Mouse (Mus musculus): ENCODE results near the gene Itsn1. TPM values are rescaled to one million over a fixed set of nuclear protein-coding genes. Genes with fewer than 3 reads are reported as not detected.

Itsn1 gene
- polyA plus RNA-seq, 1 experiment from 2014 or later, result 60.7 TPM

- no peaks in the 10 kb centered on the region for H3K9me3 ChIP-seq (replicated peaks; ENCODE audit: control insufficient read depth, low read length, poor library complexity, severe bottlenecking)
- peaks cover 22% of the 10 kb centered on the region for H3K36me3 ChIP-seq (ENCODE audit: control insufficient read depth, insufficient read depth, low read length)
- WGBS, result 70% methylated on average over 6 of the region's 6 CpGs
- H3K9ac ChIP-seq (ENCODE audit: low read depth, low read length), result no peak overlapping the region
- H3K4me3 ChIP-seq (ENCODE audit: low read depth, low read length), result no peak overlapping the region
- no peak for ATAC-seq
- H3K4me2 ChIP-seq (ENCODE audit: low read length), result no peak overlapping the region
- H3K27ac ChIP-seq (ENCODE audit: low read length), result peak overlapping the region; percentile 31; the same call in 1 of the 2 replicates
- H3K4me1 ChIP-seq (ENCODE audit: control insufficient read depth, insufficient read depth, low read length), result no peaks in the 10 kb centered on the region; the same call in 1 of the 2 replicates
- H3K27me3 ChIP-seq (ENCODE audit: control insufficient read depth, insufficient read depth, low read depth, low read length), result no peaks in the 10 kb centered on the region
Measured at GRCm38 (mm10) chr16:91896426-91896830, 167.3 kb downstream of the Itsn1 start.

GRCm38 (mm10) chr16:91898850-91899848 lies 170.1 kb downstream of the Itsn1 start:
- H3K27me3 ChIP-seq (ENCODE audit: control insufficient read depth, insufficient read depth, low read depth, low read length), result no peaks in the 10 kb centered on the region
- peak overlapping the region; percentile 42 for H3K27ac ChIP-seq (ENCODE audit: low read length)
- no peak overlapping the region for H3K9ac ChIP-seq (ENCODE audit: low read depth, low read length)
- no peak for ATAC-seq
- H3K36me3 ChIP-seq (ENCODE audit: control insufficient read depth, insufficient read depth, low read length), result peaks cover 22% of the 10 kb centered on the region
- H3K4me1 ChIP-seq (ENCODE audit: control insufficient read depth, insufficient read depth, low read length), result no peaks in the 10 kb centered on the region; the same call in 1 of the 2 replicates
- no peaks in the 10 kb centered on the region for H3K9me3 ChIP-seq (replicated peaks; ENCODE audit: control insufficient read depth, low read length, poor library complexity, severe bottlenecking)
- H3K4me2 ChIP-seq (ENCODE audit: low read length), result no peak overlapping the region
- 60% methylated on average over 22 of the region's 22 CpGs for WGBS
- H3K4me3 ChIP-seq (ENCODE audit: low read depth, low read length), result no peak overlapping the region

- Histone ChIP-seq H3K4me3 (ENCODE audit: low read depth, low read length) (no peak overlapping the region), H3K27ac (ENCODE audit: low read length) (no peak overlapping the region), H3K27me3 (ENCODE audit: control insufficient read depth, insufficient read depth, low read depth, low read length) (no peaks in the 10 kb centered on the region), H3K4me1 (ENCODE audit: control insufficient read depth, insufficient read depth, low read length) (no peaks in the 10 kb centered on the region; the same call in 1 of the 2 replicates), H3K9me3 (replicated peaks; ENCODE audit: control insufficient read depth, low read length, poor library complexity, severe bottlenecking) (no peaks in the 10 kb centered on the region), H3K4me2 (ENCODE audit: low read length) (no peak overlapping the region), H3K36me3 (ENCODE audit: control insufficient read depth, insufficient read depth, low read length) (peaks cover 24% of the 10 kb centered on the region), H3K9ac (ENCODE audit: low read depth, low read length) (no peak overlapping the region)
- ATAC-seq, result no peak
- WGBS, result 48% methylated on average over 11 of the region's 11 CpGs
Measured at GRCm38 (mm10) chr16:91900274-91900673, 171.2 kb downstream of the Itsn1 start.

- H3K36me3 ChIP-seq (ENCODE audit: control insufficient read depth, insufficient read depth, low read length), result peaks cover 17% of the 10 kb centered on the region
- no peaks in the 10 kb centered on the region for H3K9me3 ChIP-seq (replicated peaks; ENCODE audit: control insufficient read depth, low read length, poor library complexity, severe bottlenecking)
- no peak overlapping the region for H3K4me3 ChIP-seq (ENCODE audit: low read depth, low read length)
- H3K27me3 ChIP-seq (ENCODE audit: control insufficient read depth, insufficient read depth, low read depth, low read length), result no peaks in the 10 kb centered on the region
- H3K4me1 ChIP-seq (ENCODE audit: control insufficient read depth, insufficient read depth, low read length), result no peaks in the 10 kb centered on the region; the same call in 1 of the 2 replicates
- WGBS, result 87% methylated on average over 13 of the region's 13 CpGs
- no peak overlapping the region for H3K9ac ChIP-seq (ENCODE audit: low read depth, low read length)
- H3K4me2 ChIP-seq (ENCODE audit: low read length), result no peak overlapping the region
- no peak overlapping the region for H3K27ac ChIP-seq (ENCODE audit: low read length)
- ATAC-seq, result no peak
Measured at GRCm38 (mm10) chr16:91903801-91904506, 174.9 kb downstream of the Itsn1 start.

- Histone ChIP-seq H3K27me3 (ENCODE audit: control insufficient read depth, insufficient read depth, low read depth, low read length) (no peaks in the 10 kb centered on the region), H3K4me3 (ENCODE audit: low read depth, low read length) (no peak overlapping the region), H3K9me3 (replicated peaks; ENCODE audit: control insufficient read depth, low read length, poor library complexity, severe bottlenecking) (no peaks in the 10 kb centered on the region), H3K4me2 (ENCODE audit: low read length) (no peak overlapping the region), H3K36me3 (ENCODE audit: control insufficient read depth, insufficient read depth, low read length) (peaks cover 17% of the 10 kb centered on the region), H3K4me1 (ENCODE audit: control insufficient read depth, insufficient read depth, low read length) (no peaks in the 10 kb centered on the region), H3K27ac (ENCODE audit: low read length) (no peak overlapping the region), H3K9ac (ENCODE audit: low read depth, low read length) (no peak overlapping the region)
- no peak for ATAC-seq
- WGBS, result 80% methylated on average over 11 of the region's 11 CpGs
Measured at GRCm38 (mm10) chr16:91905127-91905860, 176.2 kb downstream of the Itsn1 start.

GRCm38 (mm10) chr16:91905987-91906386 lies 176.9 kb downstream of the Itsn1 start:
- WGBS, result 89% methylated on average over 10 of the region's 10 CpGs

GRCm38 (mm10) chr16:91906672-91907071 lies 177.6 kb downstream of the Itsn1 start:
- Histone ChIP-seq H3K4me2 (ENCODE audit: low read length) (no peak overlapping the region), H3K9me3 (replicated peaks; ENCODE audit: control insufficient read depth, low read length, poor library complexity, severe bottlenecking) (no peaks in the 10 kb centered on the region), H3K9ac (ENCODE audit: low read depth, low read length) (no peak overlapping the region), H3K4me1 (ENCODE audit: control insufficient read depth, insufficient read depth, low read length) (no peaks in the 10 kb centered on the region), H3K36me3 (ENCODE audit: control insufficient read depth, insufficient read depth, low read length) (peaks cover 17% of the 10 kb centered on the region), H3K27me3 (ENCODE audit: control insufficient read depth, insufficient read depth, low read depth, low read length) (no peaks in the 10 kb centered on the region), H3K27ac (ENCODE audit: low read length) (no peak overlapping the region), H3K4me3 (ENCODE audit: low read depth, low read length) (no peak overlapping the region)
- WGBS, result 91% methylated on average over 5 of the region's 5 CpGs
- no peak for ATAC-seq

More at GRCm38 (mm10) chr16:91905987-91906386, 176.9 kb downstream of the Itsn1 start:
- Histone ChIP-seq H3K27me3 (ENCODE audit: control insufficient read depth, insufficient read depth, low read depth, low read length) (no peaks in the 10 kb centered on the region), H3K36me3 (ENCODE audit: control insufficient read depth, insufficient read depth, low read length) (peaks cover 17% of the 10 kb centered on the region), H3K9ac (ENCODE audit: low read depth, low read length) (no peak overlapping the region), H3K4me1 (ENCODE audit: control insufficient read depth, insufficient read depth, low read length) (no peaks in the 10 kb centered on the region), H3K4me2 (ENCODE audit: low read length) (no peak overlapping the region), H3K4me3 (ENCODE audit: low read depth, low read length) (no peak overlapping the region), H3K9me3 (replicated peaks; ENCODE audit: control insufficient read depth, low read length, poor library complexity, severe bottlenecking) (no peaks in the 10 kb centered on the region), H3K27ac (ENCODE audit: low read length) (no peak overlapping the region)
- no peak for ATAC-seq

GRCm38 (mm10) chr16:91907158-91907557 lies 178.1 kb downstream of the Itsn1 start:
- Histone ChIP-seq H3K4me1 (ENCODE audit: control insufficient read depth, insufficient read depth, low read length) (no peaks in the 10 kb centered on the region), H3K27me3 (ENCODE audit: control insufficient read depth, insufficient read depth, low read depth, low read length) (no peaks in the 10 kb centered on the region), H3K4me2 (ENCODE audit: low read length) (no peak overlapping the region), H3K9me3 (replicated peaks; ENCODE audit: control insufficient read depth, low read length, poor library complexity, severe bottlenecking) (no peaks in the 10 kb centered on the region), H3K9ac (ENCODE audit: low read depth, low read length) (no peak overlapping the region), H3K27ac (ENCODE audit: low read length) (no peak overlapping the region), H3K36me3 (ENCODE audit: control insufficient read depth, insufficient read depth, low read length) (peaks cover 22% of the 10 kb centered on the region), H3K4me3 (ENCODE audit: low read depth, low read length) (no peak overlapping the region)
- WGBS, result 77% methylated on average over 11 of the region's 11 CpGs
- ATAC-seq, result no peak

Measured in midbrain, embryonic 16.5 days (tissue).